Mouse (Mus musculus): ENCODE results near the gene Gm21964. TPM values are rescaled to one million over a fixed set of nuclear protein-coding genes. Genes with fewer than 3 reads are reported as not detected.

The Gm21964 gene
- not detected in 2 replicates for polyA plus RNA-seq (2012; ENCODE audit: insufficient read depth, insufficient read length, missing spikeins)

DNA sequence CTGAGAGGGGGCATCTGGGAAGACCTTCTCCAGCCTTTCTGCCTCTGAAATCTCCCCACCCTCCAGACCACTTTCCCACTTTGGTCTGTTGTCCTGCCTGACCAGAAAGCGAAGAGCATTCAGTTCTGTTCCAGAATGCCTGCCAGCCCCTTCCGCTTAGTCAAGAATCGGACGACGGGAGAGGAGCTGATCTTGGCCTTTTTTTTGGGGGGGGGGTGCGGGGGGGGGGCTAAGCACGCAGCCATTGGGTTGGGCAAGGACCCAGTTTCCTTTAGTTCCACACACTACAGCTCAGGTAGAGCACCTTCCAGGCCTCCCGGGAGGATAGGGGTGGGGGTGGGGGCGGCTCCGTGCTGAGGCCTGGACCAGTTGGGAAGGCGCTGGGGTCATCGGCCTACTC is at the start of gene Gm21964:
TSS of gene Gm21964 (plus strand) at position 301 of the 400 bp plus-strand sequence.
- Histone ChIP-seq H3K27ac (replicated peaks; ENCODE audit: low read depth, low read length) (no peak within 1 kb of the TSS), H3K4me1 (ENCODE audit: control insufficient read depth, insufficient read depth, insufficient read length, low read length) (no peaks in the 10 kb centered on the region), H3K4me3 (ENCODE audit: insufficient read depth, low read depth, low read length) (no peak within 1 kb of the TSS)

DNA sequence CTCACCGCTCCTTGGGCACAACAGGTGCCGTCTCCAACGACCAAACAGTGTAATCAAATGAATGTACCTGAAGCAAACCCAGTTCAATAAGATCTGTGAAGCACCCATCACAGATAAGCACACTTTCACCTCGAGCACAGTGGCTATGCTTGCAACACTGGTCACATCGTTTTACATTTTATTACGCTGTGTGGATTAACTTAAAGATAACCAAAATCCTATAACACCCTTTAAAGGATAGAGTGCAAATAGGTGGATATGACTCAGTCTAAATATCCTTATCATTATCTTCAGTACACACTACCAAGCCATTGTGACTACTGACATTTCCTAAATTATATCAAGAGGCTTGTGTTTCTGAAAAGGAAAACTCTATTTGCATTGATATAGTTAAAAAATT is 49.8 kb upstream of the Gm21964 start:
- no peaks in the 10 kb centered on the region for H3K4me1 ChIP-seq (ENCODE audit: control insufficient read depth, insufficient read depth, insufficient read length, low read length)
- H3K4me3 ChIP-seq (ENCODE audit: insufficient read depth, low read depth, low read length): no peak overlapping the region
- no peak overlapping the region for H3K27ac ChIP-seq (replicated peaks; ENCODE audit: low read depth, low read length)

- H3K4me3 ChIP-seq (ENCODE audit: insufficient read depth, low read depth, low read length): no peak overlapping the region
- no peaks in the 10 kb centered on the region for H3K4me1 ChIP-seq (ENCODE audit: control insufficient read depth, insufficient read depth, insufficient read length, low read length)
- H3K27ac ChIP-seq (replicated peaks; ENCODE audit: low read depth, low read length): no peak overlapping the region
Measured at GRCm38 (mm10) chr8:110058207-110058606, 42.8 kb upstream of the Gm21964 start.

GRCm38 (mm10) chr8:110064161-110064560 is 36.8 kb upstream of the Gm21964 start:
- Histone ChIP-seq H3K4me1 (ENCODE audit: control insufficient read depth, insufficient read depth, insufficient read length, low read length) (no peaks in the 10 kb centered on the region), H3K4me3 (ENCODE audit: insufficient read depth, low read depth, low read length) (no peak overlapping the region), H3K27ac (replicated peaks; ENCODE audit: low read depth, low read length) (no peak overlapping the region)

GRCm38 (mm10) chr8:110064606-110065365 is 36.2 kb upstream of the Gm21964 start:
- Histone ChIP-seq H3K4me3 (ENCODE audit: insufficient read depth, low read depth, low read length) (no peak overlapping the region), H3K4me1 (ENCODE audit: control insufficient read depth, insufficient read depth, insufficient read length, low read length) (no peaks in the 10 kb centered on the region), H3K27ac (replicated peaks; ENCODE audit: low read depth, low read length) (no peak overlapping the region)

- Histone ChIP-seq H3K4me1 (ENCODE audit: control insufficient read depth, insufficient read depth, insufficient read length, low read length) (no peaks in the 10 kb centered on the region), H3K27ac (replicated peaks; ENCODE audit: low read depth, low read length) (no peak overlapping the region), H3K4me3 (ENCODE audit: insufficient read depth, low read depth, low read length) (no peak overlapping the region)
Measured at GRCm38 (mm10) chr8:110065676-110066075, 35.3 kb upstream of the Gm21964 start.

GRCm38 (mm10) chr8:110069706-110070105 is 31.3 kb upstream of the Gm21964 start:
- H3K4me3 ChIP-seq (ENCODE audit: insufficient read depth, low read depth, low read length): no peak overlapping the region
- no peaks in the 10 kb centered on the region for H3K4me1 ChIP-seq (ENCODE audit: control insufficient read depth, insufficient read depth, insufficient read length, low read length)
- H3K27ac ChIP-seq (replicated peaks; ENCODE audit: low read depth, low read length): no peak overlapping the region

- H3K27ac ChIP-seq (replicated peaks; ENCODE audit: low read depth, low read length): no peak overlapping the region
- no peak overlapping the region for H3K4me3 ChIP-seq (ENCODE audit: insufficient read depth, low read depth, low read length)
- no peaks in the 10 kb centered on the region for H3K4me1 ChIP-seq (ENCODE audit: control insufficient read depth, insufficient read depth, insufficient read length, low read length)
Measured at GRCm38 (mm10) chr8:110071600-110071999, 29.4 kb upstream of the Gm21964 start.

GRCm38 (mm10) chr8:110074496-110074895 is 26.5 kb upstream of the Gm21964 start:
- Histone ChIP-seq H3K4me3 (ENCODE audit: insufficient read depth, low read depth, low read length) (no peak overlapping the region), H3K4me1 (ENCODE audit: control insufficient read depth, insufficient read depth, insufficient read length, low read length) (peaks cover 3% of the 10 kb centered on the region; the same call in 1 of the 2 replicates), H3K27ac (replicated peaks; ENCODE audit: low read depth, low read length) (no peak overlapping the region)

DNA sequence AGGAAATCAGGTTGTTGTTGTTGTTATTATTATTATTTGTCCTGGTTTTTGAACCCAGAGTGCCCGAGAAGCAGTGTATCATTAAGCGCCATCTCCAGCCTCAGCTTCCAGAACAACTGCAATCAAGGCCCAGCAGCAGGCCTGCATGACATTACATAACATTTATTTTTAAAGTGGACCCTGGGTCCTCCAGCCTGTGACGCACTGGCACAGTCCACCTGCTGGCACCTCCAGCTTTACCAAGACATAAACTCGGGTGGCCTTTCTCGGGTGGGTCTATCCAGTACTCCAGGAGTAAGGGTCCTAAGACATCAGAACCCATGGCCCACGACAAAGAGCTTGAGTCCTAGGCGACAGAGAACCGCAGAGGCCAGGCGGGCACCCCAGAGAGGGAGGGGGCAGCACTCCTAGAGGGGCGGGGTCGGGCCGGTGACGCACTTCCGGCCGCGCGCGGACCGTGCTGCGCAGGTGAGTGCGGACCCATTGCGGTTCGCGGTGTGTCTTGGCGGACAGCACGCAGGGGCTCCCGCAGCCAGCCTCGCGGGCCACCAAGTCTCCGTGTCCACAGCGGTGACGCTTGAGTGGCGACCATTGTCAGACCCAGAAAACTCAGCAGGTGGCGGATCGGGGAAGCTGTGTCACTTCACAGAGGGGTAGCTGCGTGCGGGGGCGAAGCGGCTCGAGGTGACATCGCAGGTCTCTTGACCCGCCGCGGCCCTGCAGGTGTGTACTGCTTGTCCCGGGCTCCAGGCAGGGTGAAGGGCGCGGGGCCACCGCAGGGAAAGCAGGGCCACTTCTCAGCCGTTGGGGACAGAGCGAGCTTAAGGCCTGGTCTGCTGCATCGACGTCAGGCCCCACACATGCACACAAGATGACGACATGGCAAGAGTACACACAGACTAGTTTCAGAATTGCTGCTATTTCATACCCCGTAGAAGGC is 21.5 kb upstream of the Gm21964 start, which contains the start of gene Zfp612:
TSS of gene Zfp612 (plus strand) at position 465 of the 940 bp plus-strand sequence.
- Histone ChIP-seq H3K4me1 (ENCODE audit: control insufficient read depth, insufficient read depth, insufficient read length, low read length) (peaks cover 3% of the 10 kb centered on the region; the same call in 1 of the 2 replicates), H3K27ac (replicated peaks; ENCODE audit: low read depth, low read length) (no peak within 1 kb of the TSS), H3K4me3 (ENCODE audit: insufficient read depth, low read depth, low read length) (peak within 1 kb of the TSS; percentile 82)

- Histone ChIP-seq H3K4me3 (ENCODE audit: insufficient read depth, low read depth, low read length) (no peak overlapping the region), H3K27ac (replicated peaks; ENCODE audit: low read depth, low read length) (no peak overlapping the region), H3K4me1 (ENCODE audit: control insufficient read depth, insufficient read depth, insufficient read length, low read length) (peaks cover 3% of the 10 kb centered on the region; the same call in 1 of the 2 replicates)
Measured at GRCm38 (mm10) chr8:110082416-110083105, 18.4 kb upstream of the Gm21964 start.

DNA sequence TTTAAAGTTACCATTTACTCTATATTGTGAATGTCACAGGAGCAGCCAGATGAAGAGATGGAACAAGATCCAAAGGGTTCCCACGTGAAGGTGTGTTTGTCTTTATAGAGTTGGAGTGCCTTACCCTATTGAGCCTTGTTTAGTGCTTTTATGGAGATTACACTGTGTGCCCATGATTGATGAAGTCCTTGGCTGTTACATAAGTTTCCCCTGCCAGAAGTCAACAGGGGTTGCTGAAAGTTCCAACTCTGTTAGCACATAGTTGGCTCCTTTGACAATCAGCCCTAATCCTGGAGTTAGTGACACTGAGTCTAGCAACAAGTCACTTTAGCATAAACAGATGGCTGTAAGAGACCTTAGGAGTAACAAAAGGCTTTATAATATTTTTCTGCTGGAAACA is 9.1 kb upstream of the Gm21964 start:
- Histone ChIP-seq H3K27ac (replicated peaks; ENCODE audit: low read depth, low read length) (no peak overlapping the region), H3K4me1 (ENCODE audit: control insufficient read depth, insufficient read depth, insufficient read length, low read length) (no peaks in the 10 kb centered on the region), H3K4me3 (ENCODE audit: insufficient read depth, low read depth, low read length) (no peak overlapping the region)

GRCm38 (mm10) chr8:110101676-110102075 is 669 bp downstream of the Gm21964 start:
- Histone ChIP-seq H3K27ac (replicated peaks; ENCODE audit: low read depth, low read length) (no peak overlapping the region), H3K4me1 (ENCODE audit: control insufficient read depth, insufficient read depth, insufficient read length, low read length) (no peaks in the 10 kb centered on the region)

DNA sequence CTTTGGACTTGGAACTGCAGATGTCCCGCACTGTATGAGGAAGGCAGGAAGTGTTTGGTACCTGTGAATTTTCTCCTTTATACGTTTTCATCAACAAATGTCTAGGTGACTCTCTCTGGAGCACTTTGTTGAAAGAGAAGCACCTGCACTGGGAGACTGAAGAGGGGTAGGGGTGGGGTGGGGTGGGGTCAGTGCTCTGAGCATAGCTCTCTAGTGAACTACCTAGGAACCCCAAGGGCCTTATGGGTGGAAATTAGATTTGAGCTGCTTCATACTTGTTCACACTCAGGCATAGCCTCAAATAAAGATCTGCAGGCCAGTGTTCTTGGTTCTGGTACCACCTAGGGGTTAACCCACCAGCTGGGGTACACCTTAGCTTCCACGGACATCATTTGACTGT is 1.6 kb downstream of the Gm21964 start, which contains the start of gene Gm17720:
TSS of gene Gm17720 (minus strand) at position 101 of the 400 bp plus-strand sequence.
- H3K4me1 ChIP-seq (ENCODE audit: control insufficient read depth, insufficient read depth, insufficient read length, low read length): no peaks in the 10 kb centered on the region
- H3K4me3 ChIP-seq (ENCODE audit: insufficient read depth, low read depth, low read length): no peak within 1 kb of the TSS
- no peak within 1 kb of the TSS for H3K27ac ChIP-seq (replicated peaks; ENCODE audit: low read depth, low read length)

More at GRCm38 (mm10) chr8:110101676-110102075, 669 bp downstream of the Gm21964 start:
- no peak overlapping the region for H3K4me3 ChIP-seq (ENCODE audit: insufficient read depth, low read depth, low read length)

DNA sequence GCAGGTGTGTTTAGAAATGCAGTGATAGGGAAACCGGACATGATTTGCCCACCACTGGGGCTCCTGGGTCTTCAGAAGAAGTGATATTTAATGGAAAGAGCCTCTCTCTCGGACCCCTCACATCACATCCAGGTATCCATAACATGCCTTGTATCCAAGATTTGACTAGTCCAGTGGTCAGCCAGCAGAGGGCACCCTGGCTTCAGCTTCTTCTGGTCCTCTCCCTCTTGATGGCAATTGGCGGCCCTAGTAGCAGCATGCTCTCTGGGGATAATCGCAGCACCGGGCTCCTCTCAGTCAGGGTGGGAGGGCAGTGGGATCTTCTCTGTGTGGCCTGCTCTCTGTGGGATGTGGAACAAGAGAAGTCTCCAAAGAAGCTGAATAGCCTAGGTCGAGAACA is 18.7 kb downstream of the Gm21964 start:
- Histone ChIP-seq H3K27ac (replicated peaks; ENCODE audit: low read depth, low read length) (no peak overlapping the region), H3K4me3 (ENCODE audit: insufficient read depth, low read depth, low read length) (no peak overlapping the region), H3K4me1 (ENCODE audit: control insufficient read depth, insufficient read depth, insufficient read length, low read length) (no peaks in the 10 kb centered on the region)
